Mouse (Mus musculus): ENCODE data around the gene Trio.

DNA sequence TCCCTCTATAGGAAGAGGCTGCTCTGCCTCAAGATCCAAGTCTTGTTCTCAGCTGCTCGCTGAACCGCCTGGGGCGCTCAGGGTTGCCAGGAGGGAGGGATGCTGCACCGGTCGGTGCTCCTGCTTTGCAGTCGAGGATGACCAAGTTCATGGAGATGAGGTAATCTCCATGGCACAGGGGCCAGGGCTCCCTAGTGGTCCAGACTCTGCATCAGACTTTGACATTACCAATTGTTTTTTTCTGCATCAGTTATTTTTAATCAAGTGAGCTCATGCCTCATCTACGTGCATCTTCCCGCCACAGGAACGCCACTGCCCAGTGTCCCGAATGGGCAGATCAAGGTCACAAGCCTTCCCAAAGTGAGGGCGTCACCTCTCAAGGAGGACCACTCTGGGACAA lies 239.2 kb downstream of the Trio start:
- no peak for TF ChIP-seq CTCF (IDR thresholded peaks at IDR 0.05; ENCODE audit: extremely low read depth, insufficient read depth, low read length)
- TF ChIP-seq POLR2A (IDR thresholded peaks at IDR 0.05; ENCODE audit: extremely low read depth, insufficient read depth, low read length): no peak
